Mouse (Mus musculus): ENCODE data around the gene Dnajc3. TPM values are rescaled to one million over a fixed set of nuclear protein-coding genes. Genes with fewer than 3 reads are reported as not detected.

The Dnajc3 gene
- total and polyA plus RNA-seq, 3 experiments = 29.0 to 40.6 (median 31.6) TPM

DNA sequence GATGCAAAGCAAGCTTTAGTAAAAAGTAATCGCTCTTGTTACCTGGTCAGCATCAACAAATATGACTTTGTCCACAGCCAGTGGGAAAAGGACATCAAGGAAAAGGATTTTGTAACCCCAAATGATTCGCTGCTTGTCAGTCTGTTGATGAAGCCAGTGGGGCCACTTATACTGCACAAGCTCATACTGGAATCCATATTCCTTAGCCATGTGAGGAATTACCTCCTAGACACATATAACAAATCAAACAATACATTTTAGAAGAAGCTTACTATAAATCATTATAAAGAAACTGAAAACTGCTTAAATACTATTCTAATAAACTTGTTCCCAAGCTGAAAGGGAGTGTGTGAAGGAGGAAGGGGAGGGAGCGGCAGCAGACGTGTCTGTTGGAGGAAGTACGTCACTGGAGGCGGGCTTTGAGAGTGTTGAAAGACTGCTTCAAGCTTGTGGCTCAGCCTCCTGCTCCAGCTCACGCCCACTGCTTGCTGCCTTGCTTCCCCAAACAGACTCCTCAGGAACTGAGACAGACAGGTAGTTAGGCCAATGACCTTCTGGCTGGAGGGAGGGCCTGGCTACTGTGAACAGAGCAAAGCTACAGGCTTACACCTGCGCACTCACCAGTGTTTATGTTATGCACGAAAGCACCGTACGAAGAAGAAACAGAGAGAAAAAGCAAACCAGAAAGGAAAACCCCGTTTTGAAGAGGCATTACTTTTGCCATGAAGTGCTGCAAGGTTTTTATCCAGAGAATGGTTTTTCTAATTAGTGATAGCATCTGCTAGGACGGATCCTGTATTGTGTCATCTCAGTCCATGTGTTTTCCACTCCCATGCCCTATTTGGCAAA lies 69.6 kb downstream of the Dnajc3 start (continued):
- TF ChIP-seq JUND (conservative IDR thresholded peaks at IDR 0.05; ENCODE audit: low read depth, low read length) (no peak), MXI1 (IDR thresholded peaks at IDR 0.05; ENCODE audit: low read depth, low read length) (peak; percentile 75), ELF1 (IDR thresholded peaks at IDR 0.05; ENCODE audit: low read depth, low read length) (peak; percentile 77), IRF4 (IDR thresholded peaks at IDR 0.05; ENCODE audit: low read depth, low read length) (no peak; the same call in none of the 2 replicates), POLR2AphosphoS2 (IDR thresholded peaks at IDR 0.05; ENCODE audit: low read depth, low read length) (no peak), JUN (IDR thresholded peaks at IDR 0.05; ENCODE audit: insufficient read depth, low read depth, low read length) (no peak; the same call in 1 of the 2 replicates), ZMIZ1 (IDR thresholded peaks at IDR 0.05; ENCODE audit: low read depth, low read length) (peak; percentile 67), SIN3A (IDR thresholded peaks at IDR 0.05; ENCODE audit: low read length) (peak; percentile 89; the same call in 1 of the 2 replicates), POLR2A (IDR thresholded peaks at IDR 0.05; ENCODE audit: low read depth, low read length) (peak; percentile 68), MAZ (IDR thresholded peaks at IDR 0.05; ENCODE audit: low read depth, low read length) (peak; percentile 38; the same call in 1 of the 2 replicates), USF1 (IDR thresholded peaks at IDR 0.05; ENCODE audit: low read depth, low read length) (no peak), ETS1 (conservative IDR thresholded peaks at IDR 0.05; ENCODE audit: low read depth, low read length) (no peak; the same call in 1 of the 2 replicates), ZC3H11A (IDR thresholded peaks at IDR 0.05; ENCODE audit: low read depth, low read length) (no peak)

GRCm38 (mm10) chr14:119008031-119008590 lies 70.3 kb downstream of the Dnajc3 start:
- no peaks in the 10 kb centered on the region for H3K9me3 ChIP-seq (replicated peaks; ENCODE audit: low read length)
- in situ Hi-C loops (cut with MboI; ENCODE audit: low pct_ligation_motif_present, low pct_unique_long_range_greater_than_20kb, low sequenced_read_pairs) = no loop called here
- H3K27ac ChIP-seq (ENCODE audit: insufficient read depth, low read depth) = peak overlapping the region; percentile 45; the same call in 1 of the 2 replicates
- no peaks in the 10 kb centered on the region for H3K79me2 ChIP-seq (replicated peaks; ENCODE audit: control insufficient read depth, extremely low read depth, insufficient read depth, poor library complexity, severe bottlenecking)
- H3K9ac ChIP-seq (ENCODE audit: insufficient read depth, low read depth) = peak overlapping the region; percentile 66
- no peaks in the 10 kb centered on the region for H3K36me3 ChIP-seq (replicated peaks in 1 of 2; ENCODE audit: control insufficient read depth in 1 of 2, insufficient read depth in 1 of 2, low read length in 1 of 2)
- H3K4me1 ChIP-seq (ENCODE audit: control insufficient read depth in 1 of 2, insufficient read depth in 2 of 2) = peaks cover 6 to 9% of the 10 kb centered on the region in 2 experiments; a peak in 2 of 4 replicates
- peak; percentile 62 for DNase-seq (ENCODE audit: extremely low read depth)
- TF ChIP-seq NELFE (IDR thresholded peaks at IDR 0.05; ENCODE audit: low read depth, low read length) (peak; percentile 18; the same call in 1 of the 2 replicates), MYC (IDR thresholded peaks at IDR 0.05; ENCODE audit: low read depth, low read length) (peak; percentile 52), CHD1 (IDR thresholded peaks at IDR 0.05; ENCODE audit: low read depth, low read length) (peak; percentile 33; the same call in 1 of the 2 replicates), PAX5 (IDR thresholded peaks at IDR 0.05; ENCODE audit: low read length) (no peak), E2F4 (IDR thresholded peaks at IDR 0.05; ENCODE audit: insufficient replicate concordance, low read depth, low read length) (no peak), MAX (IDR thresholded peaks at IDR 0.05; ENCODE audit: low read length) (peak; percentile 49; the same call in 1 of the 2 replicates), KAT2A (IDR thresholded peaks at IDR 0.05; ENCODE audit: insufficient replicate concordance, low read length) (no peak), NRF1 (IDR thresholded peaks at IDR 0.05; ENCODE audit: low read depth, low read length) (no peak), MXI1 (IDR thresholded peaks at IDR 0.05; ENCODE audit: low read depth, low read length) (no peak), ZKSCAN1 (IDR thresholded peaks at IDR 0.05; ENCODE audit: borderline replicate concordance, low read depth, low read length) (no peak), SIN3A (IDR thresholded peaks at IDR 0.05; ENCODE audit: low read length) (0 out of 2 replicates have a peak, but pooled peaks have one; percentile 44), IRF4 (IDR thresholded peaks at IDR 0.05; ENCODE audit: low read depth, low read length) (no peak; the same call in 1 of the 2 replicates), USF2 (conservative IDR thresholded peaks at IDR 0.05; ENCODE audit: low read depth, low read length) (no peak)
- dilution Hi-C loops (cut with MboI; ENCODE audit: extremely low pct_ligation_motif_present, extremely low pct_unique_long_range_greater_than_20kb, low sequenced_read_pairs) = no loop called here
- peaks cover 2% of the 10 kb centered on the region for H3K27me3 ChIP-seq (replicated peaks)
- H3K4me3 ChIP-seq (replicated peaks in 1 of 3; ENCODE audit: low read depth in 2 of 3, low read length in 2 of 3, poor library complexity in 1 of 3) = peak overlapping the region; percentile 28 to 61 (median 43)
- peak overlapping the region; percentile 77 for H3K4me2 ChIP-seq (ENCODE audit: insufficient read depth, low read depth, poor library complexity, severe bottlenecking)
